Mouse (Mus musculus) liver, postnatal 0 days (tissue): ENCODE measurements at regions not wholly inside any gene's neighbourhood (a gene's known extent, or its start where the extent isn't known, plus 50 kb on each side); places are given as distances from the start of the nearest gene placed in this dataset.

Experiments
- ATAC-seq: fragments of 200-750 bp; cut with Nextera tagmentation; 2 replicates; pipeline ENCODE4 v1.8.0; 2017; ENCODE audit warnings: mild to moderate bottlenecking, moderate library complexity
- DNase-seq: peaks from one replicate; pipeline ENCODE4 v3.0.0-alpha.2; 2016
- H3K27ac ChIP-seq: fragments of 300-500 bp; sonication (generic); 2 replicates; pipeline ENCODE4 v1.5.1; 2014; ENCODE audit warnings: antibody characterized with exemption, moderate library complexity, mild to moderate bottlenecking, low read depth
- H3K27me3 ChIP-seq: fragments of 300-500 bp; sonication (generic); 2 replicates; pipeline ENCODE4 v1.6.1; 2014; ENCODE audit warnings: low read length, control low read depth, mixed read lengths; ENCODE audit not compliant: insufficient read depth
- H3K36me3 ChIP-seq: fragments of 300-500 bp; sonication (generic); replicated peaks from 2 replicates; pipeline ENCODE4 v1.6.1; 2014; ENCODE audit warnings: mild to moderate bottlenecking, control low read depth, low read length, moderate library complexity, mixed read lengths; ENCODE audit not compliant: insufficient read depth
- H3K4me1 ChIP-seq: fragments of 300-500 bp; sonication (generic); 2 replicates; pipeline ENCODE4 v1.6.1; 2014; ENCODE audit warnings: antibody characterized with exemption, mild to moderate bottlenecking, control low read depth; ENCODE audit not compliant: insufficient read depth
- H3K4me2 ChIP-seq: fragments of 300-500 bp; sonication (generic); 2 replicates; pipeline ENCODE4 v1.6.1; 2014; ENCODE audit warnings: low read depth, mild to moderate bottlenecking, low read length, moderate library complexity, mixed read lengths
- H3K4me3 ChIP-seq: fragments of 300-500 bp; sonication (generic); 2 replicates; pipeline ENCODE4 v1.5.1; 2014; ENCODE audit warnings: low read depth, low read length
- H3K9ac ChIP-seq: fragments of 300-500 bp; sonication (generic); replicated peaks from 2 replicates; pipeline ENCODE4 v1.6.1; 2014; ENCODE audit warnings: mild to moderate bottlenecking, moderate library complexity
- H3K9me3 ChIP-seq: fragments of 300-500 bp; sonication (generic); 2 replicates; pipeline ENCODE4 v1.6.1; 2016; ENCODE audit warnings: mild to moderate bottlenecking, control low read depth, low read length, mixed read lengths
- CTCF ChIP-seq: sonication (generic); IDR thresholded peaks from 2 replicates; pipeline ENCODE4 v1.5.1; 2016; ENCODE audit warnings: antibody characterized with exemption, low read depth
- EP300 ChIP-seq: IDR thresholded peaks from 2 replicates; pipeline ENCODE4 v1.6.1; 2016; ENCODE audit warnings: antibody characterized with exemption, low read depth, mild to moderate bottlenecking
- WGBS: fragments of 180-500 bp; shearing (Covaris S2); extraction: QIAGEN DNeasy Blood & Tissue Kit; methylation state at CpG from one replicate; pipeline ENCODE4 v1.1.7; 2014; ENCODE audit not compliant: insufficient replicate concordance; 5-methylcytosine and 5-hydroxymethylcytosine counted together

- H3K4me1 ChIP-seq: peaks cover 14% of the 10 kb centered on the region
- ATAC-seq: no peak
- TF ChIP-seq CTCF: no peak
- TF ChIP-seq EP300: no peak
Observed at GRCm38 (mm10) chr17:83964454-83965211, 116.9 kb upstream of the Haao start.

GRCm38 (mm10) chr17:83963561-83963960 lies 115.8 kb upstream of the Haao start:
- Histone ChIP-seq H3K27me3 (no peaks in the 10 kb centered on the region), H3K9ac (no peak overlapping the region), H3K36me3 (no peaks in the 10 kb centered on the region), H3K27ac (no peak overlapping the region), H3K9me3 (no peaks in the 10 kb centered on the region), H3K4me3 (no peak overlapping the region), H3K4me1 (peaks cover 22% of the 10 kb centered on the region), H3K4me2 (no peak overlapping the region)
- ATAC-seq: no peak
- TF ChIP-seq EP300 (no peak), CTCF (no peak)
- no peak for DNase-seq
- 82% methylated on average over 7 of the region's 8 CpGs for WGBS

More at GRCm38 (mm10) chr17:83964454-83965211, 116.9 kb upstream of the Haao start:
- Histone ChIP-seq H3K27me3 (no peaks in the 10 kb centered on the region), H3K9ac (no peak overlapping the region), H3K27ac (no peak overlapping the region), H3K36me3 (no peaks in the 10 kb centered on the region), H3K4me2 (no peak overlapping the region), H3K4me3 (no peak overlapping the region), H3K9me3 (no peaks in the 10 kb centered on the region)
- DNase-seq: no peak
- 65% methylated on average over 13 of the region's 13 CpGs for WGBS

- Histone ChIP-seq H3K27ac (peak overlapping the region; percentile 30; the same call in 1 of the 2 replicates), H3K4me1 (peaks cover 29% of the 10 kb centered on the region), H3K27me3 (no peaks in the 10 kb centered on the region), H3K4me3 (no peak overlapping the region), H3K9ac (no peak overlapping the region), H3K4me2 (no peak overlapping the region), H3K9me3 (no peaks in the 10 kb centered on the region), H3K36me3 (no peaks in the 10 kb centered on the region)
- 15% methylated on average over 4 of the region's 4 CpGs for WGBS
- DNase-seq: no peak
- TF ChIP-seq EP300 (no peak), CTCF (no peak)
- ATAC-seq: no peak
Observed at GRCm38 (mm10) chr17:83962841-83963240, 115.1 kb upstream of the Haao start.

GRCm38 (mm10) chr17:83962126-83962525 lies 114.4 kb upstream of the Haao start:
- TF ChIP-seq EP300: peak; percentile 97
- no peak for TF ChIP-seq CTCF
- H3K36me3 ChIP-seq: no peaks in the 10 kb centered on the region
- H3K27me3 ChIP-seq: no peaks in the 10 kb centered on the region
- H3K27ac ChIP-seq: peak overlapping the region; percentile 30; the same call in 1 of the 2 replicates
- peaks cover 32% of the 10 kb centered on the region for H3K4me1 ChIP-seq
- no peak overlapping the region for H3K4me3 ChIP-seq
- no peak overlapping the region for H3K9ac ChIP-seq
- ATAC-seq (peak; percentile 75), DNase-seq (no peak)
- H3K4me2 ChIP-seq: no peak overlapping the region
- no peaks in the 10 kb centered on the region for H3K9me3 ChIP-seq
- 51% methylated on average over 6 of the region's 6 CpGs for WGBS

- Histone ChIP-seq H3K36me3 (no peaks in the 10 kb centered on the region), H3K27me3 (no peaks in the 10 kb centered on the region), H3K9me3 (no peaks in the 10 kb centered on the region), H3K4me1 (peaks cover 40% of the 10 kb centered on the region), H3K4me3 (no peak overlapping the region), H3K4me2 (no peak overlapping the region), H3K9ac (no peak overlapping the region), H3K27ac (no peak overlapping the region)
- ATAC-seq: no peak
- 56% methylated on average over 7 of the region's 7 CpGs for WGBS
- no peak for DNase-seq
- TF ChIP-seq CTCF: no peak
- no peak for TF ChIP-seq EP300
Observed at GRCm38 (mm10) chr17:83960821-83961220, 113.1 kb upstream of the Haao start.

- H3K4me2 ChIP-seq: no peak overlapping the region
- no peaks in the 10 kb centered on the region for H3K27me3 ChIP-seq
- H3K9ac ChIP-seq: no peak overlapping the region
- peaks cover 46% of the 10 kb centered on the region for H3K4me1 ChIP-seq
- TF ChIP-seq EP300: no peak
- TF ChIP-seq CTCF: no peak
- no peak for ATAC-seq
- H3K4me3 ChIP-seq: no peak overlapping the region
- no peak for DNase-seq
- no peaks in the 10 kb centered on the region for H3K36me3 ChIP-seq
- H3K9me3 ChIP-seq: no peaks in the 10 kb centered on the region
- WGBS: 51% methylated on average over 3 of the region's 3 CpGs
- H3K27ac ChIP-seq: no peak overlapping the region
Observed at GRCm38 (mm10) chr17:83960158-83960557, 112.4 kb upstream of the Haao start.
